Mouse (Mus musculus): Measurements from ENCODE around the gene Gcnt1. TPM values are rescaled to one million over a fixed set of nuclear protein-coding genes. Genes with fewer than 3 reads are reported as not detected.

The Gcnt1 gene
- total RNA-seq (2021) = 10 to 100 TPM in 1 of 2 experiments, 1 to 10 TPM in 1; 4.9 to 19.0 TPM
- long read RNA-seq, experiment 1, full-length matches to known transcripts = 1 of 2 reads
- long read RNA-seq, experiment 1, partial matches to known transcripts = 0 of 2 reads
- long read RNA-seq, experiment 1, other reads (novel, unspliced or antisense) = 1 of 2 reads
- long read RNA-seq, experiment 2, partial matches to known transcripts = 0 of 5 reads
- long read RNA-seq, experiment 2, other reads (novel, unspliced or antisense) = 5 of 5 reads

DNA sequence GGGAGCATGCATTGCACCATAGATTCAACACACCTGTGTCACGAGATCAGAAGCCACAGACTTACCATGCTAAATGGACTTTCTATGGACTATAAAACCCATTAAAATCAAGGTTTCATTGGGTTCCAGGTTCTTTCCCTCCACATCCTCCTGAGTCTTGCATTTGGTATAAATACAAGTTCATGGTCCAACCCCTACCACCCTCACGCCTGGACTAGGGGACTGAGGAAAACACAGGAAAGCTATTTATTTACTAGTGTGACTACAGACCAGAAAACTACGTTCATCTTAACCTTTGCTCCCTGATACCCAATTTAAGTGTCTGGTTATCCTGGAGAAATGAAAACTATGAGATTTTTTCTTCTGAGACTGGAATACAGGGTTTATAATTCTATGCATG, at the start of gene Gcnt1:
Gene Gcnt1, minus strand, starts transcription at position 144 of the 400 bp plus-strand sequence.
- no peak for DNase-seq (ENCODE audit: low spot score in 2 of 2)

DNA sequence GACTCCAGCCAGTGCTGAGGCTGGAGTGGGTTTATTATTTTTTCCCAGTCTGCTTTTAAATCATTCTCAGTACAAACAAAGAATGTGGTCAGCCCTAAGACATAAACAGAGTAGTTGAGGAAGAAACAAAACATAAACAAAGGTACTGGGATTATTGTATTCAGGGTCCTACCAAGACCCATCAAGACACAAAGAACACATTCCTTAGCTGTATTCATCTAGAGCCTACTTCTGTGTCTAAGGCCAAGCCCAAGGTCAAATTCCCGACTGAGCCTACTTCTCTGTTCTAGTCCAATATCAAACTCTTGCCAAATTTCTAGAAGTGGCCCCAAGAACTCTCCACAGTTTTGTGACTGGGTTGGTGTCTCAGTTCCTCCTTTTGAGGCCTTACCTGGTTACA, 45.2 kb upstream of the Gcnt1 start:
- no peak for DNase-seq (ENCODE audit: low spot score in 2 of 2)

DNA sequence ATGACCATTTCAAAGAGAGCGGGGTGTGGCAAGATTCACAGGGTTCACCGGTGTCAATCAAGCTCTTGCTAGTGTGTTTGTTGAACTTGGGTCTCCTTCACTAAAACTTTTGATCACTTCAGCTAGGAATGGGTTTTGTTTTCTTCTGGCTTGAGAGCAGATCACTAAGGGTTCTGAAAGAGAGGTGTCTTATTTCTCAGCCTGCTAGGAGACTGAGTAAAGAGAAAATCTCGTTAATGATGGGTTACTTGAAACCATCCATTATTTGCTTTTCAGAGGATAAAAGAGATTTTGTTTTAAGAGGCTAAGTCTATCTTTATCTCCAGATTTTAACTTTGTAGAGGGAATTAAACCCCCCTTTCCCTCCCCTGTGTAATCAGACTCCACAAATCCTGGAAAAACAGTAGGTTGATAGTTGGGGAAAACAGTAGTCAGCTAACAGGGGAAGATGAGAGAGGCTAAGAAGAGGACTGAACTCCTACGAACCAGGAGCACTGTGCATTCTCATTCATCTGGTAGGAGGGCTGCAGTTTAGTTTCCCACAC, 40.3 kb upstream of the Gcnt1 start:
- no peak for DNase-seq (ENCODE audit: low spot score in 2 of 2)

DNA sequence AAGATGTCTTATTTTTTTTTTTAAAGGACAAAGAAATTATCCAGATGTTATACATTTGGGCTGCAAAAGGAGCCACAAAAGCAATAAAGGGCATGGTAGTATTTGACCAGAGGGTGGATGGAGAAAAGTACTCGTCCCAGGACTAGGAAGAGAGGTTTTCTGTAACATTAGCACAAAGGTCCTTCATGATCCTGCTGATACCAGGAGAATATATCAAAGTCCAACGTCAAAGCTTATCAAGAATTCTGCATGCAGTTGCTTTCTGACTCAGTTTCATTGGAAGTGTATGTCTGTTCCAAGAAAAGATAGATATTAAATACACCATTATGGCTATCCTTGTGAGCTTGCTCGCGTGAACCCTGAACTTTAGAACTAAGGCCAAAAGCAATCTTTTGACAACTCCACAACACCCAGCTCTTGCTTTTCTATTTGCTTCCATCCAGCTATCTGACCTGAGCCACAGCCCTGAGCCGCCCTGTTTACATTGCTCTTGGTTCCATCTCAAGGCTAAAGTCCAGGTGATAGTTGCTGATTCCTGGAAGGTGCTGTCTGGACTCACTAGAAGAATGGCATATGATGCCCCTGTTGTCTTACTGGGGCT, 37.9 kb upstream of the Gcnt1 start:
- DNase-seq (ENCODE audit: low spot score in 2 of 2) = no peak

DNA sequence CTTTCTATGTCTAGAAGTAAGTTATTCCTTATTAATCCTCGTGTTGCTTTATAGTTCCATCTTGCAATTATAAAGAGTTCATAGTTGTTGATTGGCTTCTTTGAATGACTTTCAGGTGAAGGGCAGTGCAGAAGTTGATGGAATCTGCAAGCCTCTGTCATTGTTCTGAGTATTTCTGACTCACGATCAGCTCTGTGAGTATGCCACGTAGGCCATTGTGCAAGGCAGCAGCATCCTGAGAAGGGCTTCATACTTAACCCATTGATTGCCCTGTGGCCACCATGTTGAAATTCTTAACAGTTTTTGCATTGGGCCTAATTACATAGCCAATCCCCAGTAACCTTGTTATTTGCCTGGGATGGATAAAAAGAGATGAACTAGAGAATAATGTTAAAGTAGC, 36.7 kb upstream of the Gcnt1 start:
- no peak for DNase-seq (ENCODE audit: low spot score in 2 of 2)

DNA sequence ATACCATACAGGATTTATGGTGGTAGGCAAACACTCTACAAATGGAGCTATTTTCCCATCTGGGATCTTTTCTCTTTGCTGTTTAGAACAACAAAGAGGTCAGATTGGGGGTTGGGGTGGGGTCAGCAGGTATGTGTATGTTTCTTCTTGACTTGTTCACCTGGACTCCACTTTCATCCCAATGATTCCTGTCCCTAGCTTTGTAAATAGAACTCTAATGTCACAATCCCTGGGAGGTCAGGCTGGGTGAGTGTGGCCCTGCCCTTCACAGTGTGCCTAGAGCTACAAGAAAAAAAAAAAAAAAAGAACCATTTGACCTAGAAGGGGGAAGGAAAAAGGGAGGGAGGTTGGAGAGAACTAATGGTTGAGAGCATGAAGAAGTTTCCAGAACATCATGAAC, 35.9 kb upstream of the Gcnt1 start:
- DNase-seq (ENCODE audit: low spot score in 2 of 2) = no peak

DNA sequence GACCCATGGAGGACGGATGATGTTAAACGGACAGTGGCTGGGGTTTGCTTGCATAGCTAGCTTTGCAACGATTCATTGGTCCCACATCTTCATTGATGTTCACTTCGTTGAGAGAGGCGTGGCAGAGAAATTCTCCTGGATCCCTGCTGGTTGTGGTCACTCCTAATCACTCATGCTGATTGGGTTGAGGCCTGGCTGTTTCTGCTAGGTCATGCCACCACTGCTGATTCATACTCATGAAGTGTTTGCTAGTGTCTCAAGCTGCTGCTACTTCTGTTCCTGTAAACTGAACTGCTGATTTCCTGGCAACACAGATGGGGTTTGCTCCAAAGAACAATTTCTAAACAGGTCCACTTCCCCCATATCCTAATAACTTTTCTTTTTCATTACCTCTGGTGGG, 34.2 kb upstream of the Gcnt1 start:
- no peak for DNase-seq (ENCODE audit: low spot score in 2 of 2)

DNA sequence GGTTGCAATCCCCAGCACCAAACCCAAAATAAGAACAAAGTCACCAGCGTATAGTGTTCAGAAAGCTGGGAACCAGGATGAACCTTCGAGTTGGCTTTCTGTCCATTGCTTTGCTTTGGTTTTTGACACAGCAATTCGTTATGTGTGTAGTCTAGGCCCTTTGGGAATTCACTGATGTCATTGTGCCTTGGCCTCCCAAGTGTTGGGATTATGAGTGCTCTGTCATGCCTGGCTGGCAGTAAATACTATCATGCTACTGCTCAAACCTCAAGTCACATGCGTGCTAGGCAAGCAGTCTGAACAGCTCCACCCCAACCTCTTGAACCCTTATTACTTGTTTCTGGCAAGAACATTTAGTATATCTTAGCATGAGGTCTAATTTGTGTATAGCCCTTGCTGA, 30.5 kb upstream of the Gcnt1 start:
- DNase-seq (ENCODE audit: low spot score in 2 of 2) = no peak

DNA sequence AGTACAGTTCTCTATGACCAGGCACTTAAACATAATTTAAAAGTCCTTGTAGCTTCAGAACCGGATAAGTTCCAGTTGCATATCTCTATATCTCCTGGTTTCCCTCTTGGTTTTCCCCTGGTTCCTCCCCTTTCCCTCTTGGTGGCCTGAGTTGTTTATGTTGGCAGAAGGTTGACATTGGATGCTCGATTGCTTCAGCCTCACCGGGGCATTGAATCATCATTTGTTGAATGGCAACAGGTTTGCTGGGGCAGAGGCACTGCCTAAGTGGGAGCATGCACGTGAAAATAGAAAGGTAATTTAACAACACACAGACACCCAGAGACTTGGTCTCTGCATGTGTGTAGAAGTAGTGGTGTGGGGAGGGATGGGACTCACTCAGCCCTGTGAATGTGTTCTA, 27.9 kb upstream of the Gcnt1 start:
- DNase-seq (ENCODE audit: low spot score in 2 of 2) = no peak

DNA sequence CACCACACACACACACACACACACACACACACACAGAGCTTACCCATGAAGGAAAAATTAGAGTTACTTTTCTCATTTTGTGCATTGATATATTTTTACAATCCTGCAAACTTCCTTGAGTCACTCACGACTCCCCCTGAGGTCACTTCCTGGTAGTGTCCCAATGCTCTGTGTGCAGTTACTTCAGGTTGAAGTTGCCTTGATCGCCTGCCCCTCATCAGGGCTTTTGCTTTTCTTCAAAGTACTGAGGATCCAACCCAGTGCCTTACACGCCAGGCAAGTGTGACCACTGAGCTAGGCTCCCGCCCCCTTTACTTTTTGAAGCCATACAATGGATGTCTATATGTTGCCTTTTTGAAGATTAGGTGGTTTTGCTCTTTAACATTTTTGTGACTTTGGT, 27.3 kb upstream of the Gcnt1 start:
- DNase-seq (ENCODE audit: low spot score in 2 of 2) = no peak

DNA sequence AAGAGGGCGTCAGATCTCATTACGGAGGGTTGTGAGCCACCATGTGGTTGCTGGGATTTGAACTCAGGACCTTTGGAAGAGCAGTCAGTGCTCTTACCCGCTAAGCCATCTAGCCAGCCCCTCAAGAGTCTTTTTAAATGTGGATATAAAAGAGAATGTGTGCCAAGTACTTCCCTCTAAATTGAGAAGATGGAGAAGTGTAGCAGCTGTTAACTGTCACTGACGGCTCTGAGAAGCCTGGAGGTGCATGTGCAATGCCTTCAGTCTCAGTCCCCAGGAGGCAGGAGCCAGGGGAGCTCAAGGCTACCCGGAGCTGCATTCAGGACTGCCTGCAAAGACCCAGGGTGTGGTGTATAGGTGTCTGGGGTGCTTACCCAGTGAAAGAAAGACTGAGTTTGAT, 25.3 kb upstream of the Gcnt1 start:
- no peak for DNase-seq (ENCODE audit: low spot score in 2 of 2)

DNA sequence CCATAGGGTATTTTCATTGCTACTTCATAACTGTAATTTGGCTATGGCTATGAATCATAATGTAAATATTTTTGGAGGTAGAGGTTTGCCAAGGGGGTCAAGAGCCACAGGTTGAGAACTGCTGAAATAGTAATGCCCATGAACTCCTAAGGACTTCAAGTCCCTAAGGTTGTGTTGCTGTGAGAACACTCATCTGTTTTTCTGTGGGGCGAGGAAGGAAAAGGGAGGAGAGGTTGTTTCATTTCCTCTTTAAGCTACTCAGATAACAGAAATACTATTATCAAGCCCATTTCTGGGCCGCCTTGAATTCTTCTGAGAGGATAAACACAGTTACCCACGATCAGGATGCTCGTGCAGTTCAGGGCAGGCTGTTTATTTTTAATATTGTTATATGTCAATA, 24.2 kb upstream of the Gcnt1 start:
- DNase-seq (ENCODE audit: low spot score in 2 of 2) = no peak

DNA sequence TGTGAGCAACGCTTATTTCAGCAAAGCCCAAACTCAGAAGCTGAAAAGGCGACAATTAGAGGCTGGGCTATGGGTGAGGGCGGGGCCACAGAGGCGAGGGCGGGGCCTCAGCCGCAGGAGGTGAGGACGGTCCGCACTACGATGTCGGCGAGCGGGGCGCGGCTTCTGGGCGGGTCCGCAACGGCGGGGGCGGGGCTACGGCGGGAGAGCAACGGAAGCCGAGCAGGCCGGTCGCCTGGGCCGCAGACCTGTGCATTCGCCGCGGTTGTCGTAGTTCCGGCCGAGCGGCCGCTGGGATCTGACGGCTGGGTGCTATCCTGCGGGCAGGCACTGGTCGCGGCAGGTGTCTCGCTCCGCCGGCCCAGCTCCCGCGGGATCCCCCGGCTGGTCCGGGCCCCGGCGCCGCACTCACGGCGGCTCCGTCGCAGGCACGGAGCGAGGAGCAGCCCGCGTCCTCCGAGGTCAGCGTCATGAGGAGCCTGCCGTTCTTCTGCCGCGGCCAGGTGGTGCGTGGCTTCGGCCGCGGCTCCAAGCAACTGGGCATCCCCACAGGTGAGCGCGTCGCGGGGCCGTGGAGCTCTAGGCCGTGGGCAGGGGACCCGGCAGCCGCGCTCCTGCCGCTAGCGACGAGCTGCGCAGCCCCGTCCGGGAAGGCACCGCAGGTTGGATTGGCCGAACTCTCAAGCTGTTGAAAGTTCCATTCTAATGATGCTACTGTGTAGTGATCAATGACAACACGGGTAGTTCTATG, 21.4 kb upstream of the Gcnt1 start, which contains the start of gene Rfk:
Gene Rfk, plus strand, starts transcription at position 203 of the 751 bp plus-strand sequence.
- peak; percentile 83 to 92 for DNase-seq (ENCODE audit: low spot score in 2 of 2)

DNA sequence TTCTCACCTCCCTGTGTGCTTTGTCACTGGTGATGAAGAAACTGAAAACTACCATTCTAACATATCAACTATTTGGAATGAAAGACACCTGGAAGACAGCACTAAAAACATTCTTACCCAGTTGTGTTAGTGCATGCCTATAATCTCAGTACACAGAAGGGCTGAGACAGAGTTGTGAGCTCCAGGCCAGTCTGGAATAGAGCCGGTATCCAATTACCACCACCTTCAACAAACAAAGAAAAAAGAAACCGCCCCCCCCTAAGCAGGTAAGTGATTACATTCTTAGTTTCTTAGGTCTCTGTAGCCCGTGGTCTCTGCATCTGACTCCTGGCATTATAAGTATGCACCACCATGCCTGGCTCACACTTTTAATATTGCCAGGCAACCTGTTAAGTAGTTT, 20.2 kb upstream of the Gcnt1 start:
- no peak for DNase-seq (ENCODE audit: low spot score in 2 of 2)

DNA sequence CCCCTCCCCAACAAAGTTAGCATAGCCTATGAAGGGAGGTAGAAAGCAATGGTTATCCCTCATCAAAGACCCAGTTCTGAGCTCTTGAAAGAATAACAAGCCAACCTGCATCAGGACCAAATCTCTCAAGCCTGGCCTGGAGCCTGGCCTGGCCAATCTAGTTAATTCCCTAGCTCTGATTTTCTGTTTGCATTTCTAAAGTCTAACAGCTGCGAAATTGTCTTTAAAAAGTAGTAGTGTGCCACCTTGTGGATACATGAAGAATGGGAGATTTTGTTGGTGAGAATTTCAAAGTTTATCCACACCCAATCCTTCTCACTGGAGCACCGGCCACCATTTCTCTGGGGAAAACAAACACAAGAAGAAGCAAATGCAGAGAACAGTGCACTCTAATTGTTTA, 15.8 kb upstream of the Gcnt1 start:
- no peak for DNase-seq (ENCODE audit: low spot score in 2 of 2)

DNA sequence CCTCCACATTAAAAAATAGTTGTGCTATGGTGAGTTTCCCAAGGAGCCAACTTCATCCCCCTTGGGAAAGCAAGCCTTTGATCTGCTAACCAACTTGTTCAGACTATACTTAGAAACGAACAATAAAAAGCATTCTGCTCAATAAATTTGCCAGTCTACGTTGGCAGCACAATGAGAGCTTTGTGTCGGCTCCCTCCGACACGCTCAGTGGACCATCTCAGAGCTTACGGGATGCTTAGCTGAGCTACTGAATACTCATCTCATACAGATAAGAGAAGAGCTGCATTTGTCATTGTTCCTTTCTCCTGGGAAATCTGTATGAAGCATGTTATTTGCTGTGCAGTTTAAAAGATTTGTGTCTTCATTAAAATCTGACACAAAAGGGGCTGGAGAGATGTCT, 13.8 kb upstream of the Gcnt1 start:
- DNase-seq (ENCODE audit: low spot score in 2 of 2) = no peak

DNA sequence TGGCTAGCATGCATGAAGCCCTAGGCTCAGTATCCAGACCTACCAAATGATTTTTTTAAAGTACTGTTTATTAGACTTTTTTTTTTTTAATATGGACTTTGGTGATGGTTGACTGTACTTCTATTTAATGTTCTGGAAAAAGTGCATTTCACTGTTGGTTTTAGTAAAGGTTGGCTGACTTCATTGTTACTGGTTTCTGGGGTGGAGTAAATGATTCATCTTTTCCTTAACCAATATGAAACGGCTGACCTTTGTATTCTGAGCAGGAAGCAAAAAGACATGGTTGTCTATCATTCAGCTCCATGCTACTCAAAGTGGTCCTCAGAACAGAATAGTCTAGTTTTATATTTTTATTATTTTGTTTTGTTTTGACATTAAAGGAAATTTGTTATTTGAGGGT, 12.8 kb upstream of the Gcnt1 start:
- no peak for DNase-seq (ENCODE audit: low spot score in 2 of 2)

DNA sequence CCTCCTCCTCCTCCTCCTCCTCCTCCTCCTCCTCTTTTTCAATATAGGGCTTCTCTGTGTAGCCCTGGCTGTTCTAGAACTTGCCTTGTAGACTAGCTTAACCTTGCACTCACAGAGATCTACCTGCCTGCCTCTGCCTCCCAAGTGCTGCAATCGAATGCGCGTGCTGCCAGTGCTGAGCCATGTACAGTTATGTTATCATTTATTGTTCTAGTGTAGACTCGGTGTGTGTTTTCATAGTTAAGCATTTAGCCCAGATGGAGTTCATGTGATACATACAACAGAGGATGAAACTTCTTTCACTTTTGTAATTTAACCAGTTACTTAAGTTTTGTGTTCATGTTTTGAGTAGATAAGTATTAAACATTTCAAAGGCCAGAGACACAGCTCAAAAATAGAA, 12.4 kb upstream of the Gcnt1 start:
- DNase-seq (ENCODE audit: low spot score in 2 of 2) = no peak

DNA sequence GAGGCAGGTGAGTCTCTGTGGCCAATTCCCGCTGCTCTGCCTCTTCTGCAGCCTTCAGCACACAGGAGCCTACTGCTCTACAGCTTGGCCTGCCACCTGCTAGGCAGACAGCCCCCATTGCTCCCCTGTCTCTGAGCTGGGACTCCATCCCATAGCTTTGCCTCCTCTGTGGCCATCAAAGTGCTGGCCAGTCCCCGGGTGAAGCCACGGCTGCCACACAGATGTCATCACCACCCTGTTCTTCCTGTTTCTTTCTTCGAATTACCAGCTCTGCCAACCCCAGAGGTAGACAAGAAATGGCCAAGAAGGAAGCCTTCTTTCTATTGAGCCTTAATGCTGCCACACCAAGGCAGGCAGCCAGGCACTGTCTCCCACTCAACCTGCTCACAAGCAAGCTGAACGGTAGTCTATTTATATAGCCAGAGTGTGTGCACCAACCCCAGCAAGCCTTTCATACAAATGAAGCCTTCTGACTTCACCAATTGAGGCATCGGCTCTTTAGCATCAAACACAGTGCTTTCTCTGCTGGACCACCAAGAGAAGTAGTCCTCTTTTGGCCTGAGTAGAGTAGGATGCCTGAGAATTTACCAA, 10.3 kb upstream of the Gcnt1 start:
- DNase-seq (ENCODE audit: low spot score in 2 of 2) = no peak

DNA sequence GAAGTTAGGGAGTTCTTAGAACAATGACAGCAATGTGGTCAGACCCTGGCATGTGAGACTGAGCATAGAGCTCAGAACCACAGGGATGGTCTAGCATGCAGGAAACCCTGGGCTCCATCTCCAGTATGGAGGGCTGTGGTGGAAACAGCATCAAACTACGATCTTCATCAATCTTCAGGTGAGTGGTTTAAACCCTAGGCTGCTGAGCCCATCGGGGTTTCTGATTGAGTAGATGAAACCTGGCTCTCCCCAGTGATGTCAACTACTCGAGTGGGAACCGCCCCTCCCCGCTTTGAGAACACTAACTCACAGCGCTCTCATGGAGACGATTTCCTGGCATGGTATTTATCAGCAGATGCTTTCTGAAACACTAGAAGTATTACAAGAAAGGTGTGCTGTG, 7.9 kb upstream of the Gcnt1 start:
- no peak for DNase-seq (ENCODE audit: low spot score in 2 of 2)

DNA sequence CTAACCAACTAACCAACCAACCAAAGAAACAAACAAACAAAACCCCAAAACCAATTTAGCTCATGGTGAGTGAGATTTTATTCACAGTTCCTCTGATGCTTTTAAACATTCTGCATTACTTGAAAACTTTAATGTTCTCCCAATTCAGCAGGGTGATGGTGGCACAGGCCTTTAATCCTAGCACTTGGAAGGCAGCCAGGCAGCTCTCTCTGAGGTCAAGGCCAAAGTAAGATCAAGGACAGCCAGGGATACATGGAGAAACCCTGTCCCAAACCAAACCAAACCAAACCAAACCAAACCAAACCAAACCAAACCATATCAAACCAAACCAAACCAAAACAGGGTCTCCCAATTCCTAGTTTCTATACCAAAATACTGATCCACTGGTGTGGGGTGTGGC, 6.2 kb upstream of the Gcnt1 start:
- no peak for DNase-seq (ENCODE audit: low spot score in 2 of 2)

DNA sequence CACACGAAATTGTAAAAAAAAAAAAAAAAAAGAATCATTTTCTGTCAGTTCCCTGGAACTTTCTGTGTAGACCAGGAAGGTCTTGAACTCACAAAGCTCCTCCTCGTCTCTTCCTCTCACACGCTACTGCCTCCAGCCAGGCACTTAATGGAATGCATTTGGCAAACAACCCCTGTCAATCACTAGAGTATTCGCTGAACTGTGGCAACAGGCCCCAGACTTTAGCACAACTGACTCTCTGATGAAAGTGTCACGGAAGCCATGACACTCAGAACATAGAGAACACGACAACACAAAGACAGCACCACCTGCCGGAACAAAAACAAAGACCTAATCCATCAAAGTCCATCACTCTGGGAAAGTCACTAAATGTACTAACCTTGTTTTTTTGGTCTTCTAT, 3.1 kb downstream of the Gcnt1 start:
- DNase-seq (ENCODE audit: low spot score in 2 of 2) = no peak
